Mouse (Mus musculus) kidney, adult 18-20 months (tissue): ENCODE data around the gene Hemgn.
A peak's percentile ranks its signal among the peaks of the same experiment; 100 is the strongest.

Experiments
- DNase-seq: peaks from one replicate; pipeline ENCODE4 v3.0.0; 2021

Gene Hemgn

DNA sequence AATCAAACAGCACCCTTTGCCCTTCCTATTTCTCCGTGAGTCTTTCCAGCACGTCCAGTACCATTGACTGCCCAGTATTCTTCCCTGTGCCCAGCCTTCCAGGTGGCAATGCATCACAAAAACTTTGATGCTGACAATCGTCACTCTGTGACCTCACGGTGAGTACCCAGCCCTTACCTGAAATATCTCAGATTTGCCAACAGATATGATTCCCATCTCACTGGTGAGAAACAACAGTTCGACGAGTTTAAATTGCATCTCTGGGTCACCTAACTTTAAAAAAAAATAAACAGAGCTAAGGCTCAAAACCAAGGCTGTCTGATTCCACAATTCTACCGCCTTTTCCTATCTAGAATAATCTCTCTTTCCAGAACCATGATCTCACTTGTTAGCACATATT is at the start of gene Hemgn:
TSS of gene Hemgn (minus strand) at position 101 of the 400 bp plus-strand sequence.
- no peak for DNase-seq

DNA sequence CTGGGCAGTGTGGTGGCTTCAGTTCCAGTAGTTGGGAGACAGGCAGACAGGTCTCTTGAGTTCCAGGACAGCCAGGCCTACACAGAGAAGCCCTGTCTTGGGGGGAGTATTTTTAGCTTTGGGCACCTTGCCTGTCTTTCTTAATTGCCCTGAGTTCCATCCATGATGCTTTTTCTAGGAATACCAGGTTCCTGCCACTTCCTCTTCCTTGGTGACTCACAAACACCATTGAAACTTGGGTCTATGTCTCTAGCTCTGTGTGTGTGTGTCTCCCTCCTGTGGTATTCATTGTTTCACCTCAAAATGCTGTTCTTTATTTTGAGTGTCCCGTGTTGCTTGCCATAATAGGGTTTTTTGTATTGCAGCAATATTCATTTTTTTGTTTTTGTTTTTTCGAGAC is 45.1 kb upstream of the Hemgn start:
- no peak for DNase-seq

DNA sequence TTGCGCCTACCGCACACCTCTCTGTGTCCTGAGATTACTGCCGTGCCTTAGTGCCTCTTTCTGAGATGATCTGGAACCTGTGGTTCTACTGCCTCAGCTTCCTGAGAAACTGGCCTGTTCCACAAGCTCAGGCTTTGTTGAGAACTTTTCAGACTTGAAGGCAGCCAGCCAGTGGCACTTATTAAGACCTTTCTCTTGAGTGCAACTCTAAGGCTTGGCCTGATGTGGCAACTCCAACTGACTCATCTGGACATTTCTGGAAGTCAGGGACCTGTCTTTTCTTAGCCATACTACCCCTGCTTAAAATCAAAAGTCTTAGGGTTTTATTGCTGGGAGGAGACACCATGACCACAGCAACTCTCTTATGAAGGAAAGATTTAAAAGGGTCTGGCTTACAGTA is 43.9 kb upstream of the Hemgn start:
- DNase-seq, result no peak

DNA sequence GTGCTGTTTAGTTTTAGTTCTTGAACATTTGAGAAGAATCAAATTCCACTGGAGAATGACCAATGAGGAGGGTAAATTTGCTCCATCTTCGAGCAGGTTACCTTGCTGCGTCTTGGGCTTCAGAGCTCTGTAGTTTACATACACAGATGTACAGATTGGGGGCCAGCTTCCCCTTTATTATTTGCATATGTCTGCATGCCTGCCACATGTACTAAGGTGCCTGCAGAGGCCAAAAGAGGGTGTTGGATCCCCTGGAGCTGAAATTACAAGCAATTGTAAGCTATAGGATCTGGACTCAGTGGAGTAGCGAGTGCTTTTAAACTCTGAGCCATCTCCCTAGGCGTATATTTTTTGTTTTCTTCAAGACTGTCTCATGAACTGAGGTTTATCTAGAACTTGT is 43.5 kb upstream of the Hemgn start:
- no peak for DNase-seq

DNA sequence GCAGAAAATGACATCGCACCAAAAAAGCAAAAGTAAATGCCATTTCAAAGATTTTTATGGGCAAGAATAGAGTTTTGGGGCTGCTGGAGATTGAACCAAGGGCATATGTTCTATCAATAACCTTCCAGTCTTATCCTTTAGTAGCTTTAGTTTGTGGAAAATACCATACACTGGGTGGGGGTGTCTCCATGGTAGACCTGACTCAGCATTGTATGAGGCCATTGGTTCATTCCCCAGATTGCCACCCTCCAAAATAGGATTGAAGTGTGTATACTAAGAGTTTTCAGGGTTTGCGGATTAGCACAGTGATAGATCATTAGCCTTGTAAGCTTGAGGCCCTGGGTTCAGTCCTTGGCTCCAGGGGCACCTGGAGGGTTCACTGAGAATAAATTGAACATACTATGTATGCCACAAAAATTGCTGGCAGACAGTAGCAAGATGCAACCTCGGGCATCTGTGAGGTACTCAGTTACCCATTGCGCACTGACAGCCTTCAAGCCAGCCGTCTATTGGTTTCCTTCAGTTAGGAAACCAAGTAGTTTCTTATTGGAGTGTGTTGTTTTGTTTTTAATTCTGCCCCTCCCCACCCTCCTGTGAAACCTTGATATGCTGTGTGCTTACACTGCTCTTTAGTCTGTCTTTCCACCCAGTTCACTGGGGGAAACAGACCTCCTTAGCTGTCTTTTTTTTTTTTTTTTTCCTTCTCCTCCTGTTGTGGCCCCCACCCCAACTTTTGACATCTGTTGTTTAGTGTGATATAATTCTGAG is 41.0 kb upstream of the Hemgn start:
- DNase-seq, result no peak

DNA sequence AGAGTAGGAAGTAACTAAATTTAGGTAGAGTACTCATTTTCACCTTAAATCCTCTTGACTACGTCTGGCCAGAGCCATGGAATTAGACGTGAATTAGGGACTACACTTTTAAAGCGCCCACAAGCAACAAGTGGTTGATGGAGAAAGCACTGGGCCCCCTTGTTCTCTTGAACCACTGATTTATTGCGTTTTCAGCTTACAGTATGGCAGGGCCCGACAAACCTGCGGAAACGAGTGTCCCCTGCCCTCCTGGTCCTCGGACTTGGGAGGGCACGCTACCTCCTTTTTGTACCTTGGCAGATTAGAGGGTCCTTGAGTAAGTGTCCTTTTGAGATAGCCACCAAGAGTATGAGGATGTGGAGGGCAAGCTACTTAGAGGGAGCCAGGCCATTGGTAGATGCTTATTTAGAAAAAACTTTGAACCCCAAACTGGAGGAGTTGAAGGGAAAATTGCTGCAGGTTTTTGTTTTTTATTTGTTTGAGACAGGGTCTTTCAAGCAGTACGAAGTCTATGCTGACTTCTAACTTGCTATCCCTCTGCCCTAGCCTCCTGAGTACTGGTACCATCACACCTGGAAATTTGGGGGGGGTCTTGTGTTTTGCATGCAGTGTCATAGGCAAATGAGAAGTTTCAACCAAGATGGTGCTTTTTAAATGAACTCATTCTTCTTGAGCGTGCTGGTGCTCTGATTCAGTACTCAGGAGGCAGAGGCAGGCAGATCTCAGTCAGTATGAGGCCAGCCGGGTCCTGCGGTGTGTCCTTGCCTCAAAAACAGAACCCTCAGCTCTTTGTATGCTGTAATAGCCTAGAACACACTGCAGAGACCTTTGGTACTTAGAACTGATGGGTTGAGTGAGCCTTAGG is 39.8 kb upstream of the Hemgn start:
- no peak for DNase-seq

DNA sequence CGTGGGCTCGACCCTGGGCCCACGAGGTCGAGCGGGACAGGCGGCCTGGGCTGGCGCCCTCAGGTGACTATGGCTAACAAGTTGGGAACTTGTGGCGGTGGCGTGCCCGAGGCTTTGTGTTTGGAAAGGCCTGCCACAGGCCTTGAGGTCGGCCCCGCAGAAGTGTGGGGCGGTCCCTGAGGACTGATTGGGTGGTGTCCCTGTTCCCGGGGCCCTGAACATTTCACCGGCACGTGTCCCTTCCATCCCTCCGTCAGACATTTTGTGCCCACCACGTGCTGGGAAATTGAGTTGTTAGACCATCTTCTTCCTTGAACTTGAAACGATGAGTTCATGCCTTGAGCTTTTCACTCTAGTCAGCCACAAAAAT is 39.2 kb upstream of the Hemgn start:
- peak; percentile 63 for DNase-seq

DNA sequence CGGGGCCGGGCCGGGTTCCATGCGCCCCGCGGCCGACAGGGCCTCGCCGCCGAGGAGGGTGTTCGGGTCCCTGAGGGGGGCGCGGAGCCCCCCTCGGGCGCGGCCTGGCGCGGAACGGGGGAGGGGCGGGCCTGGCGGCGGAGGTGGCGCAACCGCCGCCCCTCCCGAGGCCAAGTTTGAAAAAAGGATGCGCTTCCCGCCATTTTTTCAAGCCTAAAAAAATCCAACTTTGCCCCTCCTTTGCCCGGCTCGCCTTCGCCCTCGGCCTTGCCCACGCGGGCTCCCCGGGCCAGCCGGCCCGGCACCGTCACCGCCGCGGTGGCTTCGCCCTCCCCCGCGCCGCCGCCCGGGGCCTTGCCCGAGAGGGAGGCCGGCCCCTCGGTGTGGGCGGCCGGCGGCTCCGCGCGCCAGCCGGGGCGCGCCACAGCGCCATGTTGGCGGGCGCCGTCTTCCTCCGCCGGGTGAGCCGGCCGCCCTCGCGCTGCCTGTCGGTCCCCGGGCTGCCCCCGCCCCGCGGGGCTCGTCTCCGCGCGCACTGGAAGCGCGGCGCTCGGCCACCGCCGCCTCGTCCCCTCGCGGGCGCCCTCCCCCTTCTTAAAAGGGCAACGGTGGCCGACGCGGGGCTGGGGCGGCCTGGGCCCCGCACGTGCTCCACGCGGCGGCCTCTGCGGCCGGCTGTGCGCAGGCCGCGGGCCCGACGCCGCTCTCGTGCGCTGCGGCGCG is 38.6 kb upstream of the Hemgn start:
- peak; percentile 81 for DNase-seq

DNA sequence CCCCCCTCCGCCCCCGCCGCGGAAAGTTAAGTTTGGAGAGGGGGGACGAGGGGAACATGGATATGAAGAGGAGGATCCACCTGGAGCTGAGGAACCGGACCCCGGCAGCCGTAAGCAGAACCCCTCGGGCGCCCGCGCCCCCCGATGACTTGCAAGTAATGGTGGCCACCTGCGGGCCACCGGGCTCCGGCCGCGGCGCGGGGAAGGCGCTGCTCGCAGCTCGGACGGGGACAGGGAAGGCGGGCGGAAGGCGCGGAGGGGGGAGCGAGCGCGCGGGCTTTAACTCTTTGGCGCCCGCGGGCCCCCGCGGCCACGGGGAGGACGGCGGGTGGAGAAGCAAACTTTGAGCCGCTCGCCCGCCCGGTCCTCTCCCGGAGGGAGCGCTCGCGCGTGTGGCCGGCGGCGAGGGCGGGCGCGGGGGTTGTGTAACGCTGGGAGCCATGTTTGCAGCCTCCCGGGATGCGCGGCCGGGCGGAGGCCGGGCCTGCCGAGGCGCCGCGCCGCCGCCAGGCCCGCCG is 38.0 kb upstream of the Hemgn start:
- DNase-seq, result peak; percentile 88

DNA sequence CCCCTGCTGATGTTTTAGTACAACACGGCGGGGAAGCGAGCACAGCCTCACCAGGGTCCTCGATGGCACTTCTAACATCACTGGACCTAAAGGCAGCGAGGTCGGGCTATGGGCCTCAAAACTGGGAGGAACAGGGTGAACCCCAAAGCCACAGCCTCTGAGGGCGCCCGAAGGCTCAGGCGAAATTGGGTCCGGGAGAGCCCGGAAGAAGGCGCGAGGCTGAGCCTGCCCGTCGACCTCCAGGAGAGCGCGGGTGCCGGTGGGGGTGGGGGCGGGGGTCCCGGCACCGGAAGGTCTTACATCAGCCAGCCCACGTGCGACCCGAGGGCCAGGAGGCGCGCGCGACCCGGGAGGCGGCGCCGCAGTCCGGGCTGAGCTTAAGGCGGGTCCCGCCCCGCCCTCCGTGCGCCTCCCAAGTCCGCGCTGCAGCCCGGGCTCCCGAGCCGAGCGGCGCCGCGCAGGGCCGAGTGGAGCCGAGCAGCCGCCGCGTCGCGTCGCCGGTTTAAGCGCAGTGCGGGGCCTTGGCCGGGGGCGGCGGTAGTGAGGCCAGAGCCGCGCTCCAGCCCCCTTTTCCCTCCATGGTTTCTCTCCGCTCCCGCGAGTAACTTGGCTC is 37.3 kb upstream of the Hemgn start, which contains the start of gene Anp32b:
TSS of gene Anp32b (plus strand) at position 384 of the 613 bp plus-strand sequence.
- peak; percentile 93 for DNase-seq

DNA sequence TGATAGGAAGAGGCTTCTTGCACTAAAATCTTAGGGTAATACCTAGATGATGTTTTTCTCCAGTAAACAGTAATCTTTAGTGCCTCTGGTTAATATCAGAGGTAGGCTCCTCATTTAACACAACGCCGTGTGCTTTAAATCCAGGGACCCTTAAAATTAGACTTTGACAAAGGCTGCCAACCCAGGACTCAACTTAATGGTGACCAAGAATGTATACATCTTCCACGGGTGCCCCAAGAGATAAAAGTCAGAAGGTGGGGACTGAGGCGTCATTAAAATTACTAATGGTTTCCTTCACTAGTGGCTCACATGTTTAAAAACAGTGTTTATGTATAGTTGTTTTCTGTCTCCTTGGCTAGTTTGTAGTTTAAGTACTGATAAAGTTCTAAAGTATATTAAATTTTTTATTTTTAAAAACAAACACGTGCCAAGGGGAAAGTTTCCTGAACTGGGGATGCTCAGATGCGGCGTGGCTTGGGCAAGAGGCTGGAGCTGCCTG is 36.8 kb upstream of the Hemgn start:
- no peak for DNase-seq

DNA sequence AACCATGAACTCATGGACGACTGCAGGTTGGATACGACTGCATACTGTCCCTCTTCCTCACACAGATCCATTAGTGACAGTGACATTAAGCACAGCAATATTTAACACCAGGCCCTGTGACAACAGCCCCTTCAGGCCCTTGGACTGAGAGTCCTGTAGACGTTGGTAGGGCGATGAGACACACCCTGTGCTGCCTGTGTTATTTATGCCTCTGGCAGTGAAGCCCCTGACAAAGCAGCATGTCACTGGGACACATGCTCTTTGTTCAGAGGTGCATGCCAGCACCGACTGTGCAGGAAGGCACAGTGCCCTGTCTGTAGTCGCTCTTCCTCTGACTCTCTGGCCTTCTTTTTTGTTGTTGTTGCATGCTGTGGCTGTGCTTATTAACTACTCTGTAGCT is 35.6 kb upstream of the Hemgn start:
- DNase-seq, result no peak

DNA sequence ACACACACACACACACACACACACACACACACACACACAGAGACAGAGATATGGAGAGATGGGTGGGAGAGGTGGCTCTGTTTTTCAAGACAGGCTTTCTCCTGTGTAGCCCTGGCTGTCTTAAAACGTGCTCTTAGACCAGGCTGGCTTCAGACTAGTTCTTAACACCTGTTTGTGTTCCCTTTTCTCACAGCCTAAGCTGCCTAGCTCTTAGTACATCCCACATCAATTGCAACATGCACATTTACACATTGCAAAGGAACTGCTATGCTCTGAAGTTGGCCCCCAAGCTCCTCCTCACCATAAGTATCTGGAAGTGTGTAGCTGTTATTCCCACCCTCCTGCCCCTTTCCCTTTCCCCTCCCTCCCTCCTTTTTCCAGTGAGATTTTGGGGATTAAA is 34.2 kb upstream of the Hemgn start:
- no peak for DNase-seq

DNA sequence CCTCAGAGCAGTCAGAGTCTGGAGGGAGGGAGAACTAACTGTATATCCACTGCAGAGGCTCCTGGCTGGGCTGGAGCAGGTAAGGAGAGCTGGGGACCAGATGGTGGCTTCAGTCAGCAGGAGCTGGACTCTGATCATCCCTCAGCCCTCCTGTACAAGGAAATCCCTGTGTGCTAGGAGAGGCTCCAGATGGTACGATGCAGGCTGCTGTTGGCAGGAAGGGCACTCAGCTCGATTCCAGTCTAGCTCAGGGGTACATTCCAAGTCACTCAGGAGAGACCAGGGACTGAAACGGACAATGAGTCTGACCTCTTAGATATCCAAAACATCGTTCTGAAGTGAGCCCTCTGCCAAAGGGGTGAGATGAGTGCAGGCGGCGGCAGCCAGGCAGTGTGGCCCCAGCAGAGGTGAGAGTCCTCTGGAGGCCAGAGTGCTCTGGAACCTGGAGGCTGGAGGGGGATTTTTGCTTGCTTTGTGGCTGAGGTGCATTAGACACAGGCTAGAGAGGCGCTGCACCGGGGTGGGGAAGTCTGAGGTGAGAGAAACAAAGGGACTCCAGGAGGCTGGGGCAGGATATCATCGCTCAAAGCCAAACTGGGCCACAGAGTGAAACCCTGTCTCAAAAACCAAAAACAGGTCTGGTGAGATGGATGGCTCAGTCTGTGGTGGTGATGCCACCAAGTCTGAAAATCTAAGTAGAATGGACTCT is 32.1 kb upstream of the Hemgn start:
- DNase-seq, result no peak

DNA sequence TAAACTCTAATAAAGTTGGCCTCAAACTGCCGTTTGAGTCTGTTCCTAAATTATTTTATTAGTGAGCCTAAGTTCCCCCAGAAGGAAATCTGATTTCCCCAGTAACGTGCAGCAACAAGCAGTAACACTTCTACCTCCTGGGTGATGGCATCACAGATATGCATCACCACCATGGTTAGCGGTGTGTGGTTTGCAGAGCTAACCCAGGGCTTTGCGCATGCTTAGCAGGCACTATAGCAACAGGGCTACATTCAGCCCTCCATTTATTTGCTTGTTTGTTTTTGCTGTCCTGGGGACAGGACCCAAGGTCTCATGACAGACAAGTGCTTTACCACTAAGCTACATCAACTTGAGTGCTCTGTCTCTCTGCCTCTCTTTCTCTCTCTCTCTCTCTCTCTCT is 29.2 kb upstream of the Hemgn start:
- DNase-seq, result no peak

DNA sequence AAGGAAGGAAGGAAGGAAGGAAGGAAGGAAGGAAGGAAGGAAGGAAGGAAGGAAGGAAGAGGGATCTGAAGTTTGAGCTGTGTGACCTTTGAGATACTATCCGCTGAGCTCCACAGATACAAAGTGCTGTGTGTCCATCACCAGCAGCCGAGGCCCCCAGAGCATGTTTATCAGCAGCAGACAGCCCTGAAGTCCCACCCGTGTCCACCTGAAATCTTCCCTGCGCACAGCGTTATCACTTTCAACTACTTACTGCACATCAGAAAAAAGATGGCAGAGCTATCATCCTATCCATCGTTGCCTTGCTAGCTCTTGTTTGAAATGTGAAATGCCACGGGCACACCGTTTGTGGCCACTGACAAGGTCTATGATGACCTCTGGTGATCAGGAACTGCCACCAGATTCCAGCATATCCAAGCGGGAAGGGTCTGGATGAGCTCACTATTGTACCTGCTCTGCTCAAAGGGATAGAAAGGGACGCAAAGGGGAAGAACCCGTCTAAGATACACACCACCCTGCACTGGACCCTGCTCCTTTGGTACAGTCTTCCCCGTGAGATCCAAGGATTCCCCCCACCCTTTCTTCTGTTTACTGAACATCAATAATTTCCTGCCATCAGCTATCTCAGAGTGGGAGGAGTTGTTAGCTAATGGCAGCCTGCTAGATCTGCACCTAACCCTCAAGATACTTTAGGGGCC is 19.2 kb upstream of the Hemgn start:
- DNase-seq, result no peak

DNA sequence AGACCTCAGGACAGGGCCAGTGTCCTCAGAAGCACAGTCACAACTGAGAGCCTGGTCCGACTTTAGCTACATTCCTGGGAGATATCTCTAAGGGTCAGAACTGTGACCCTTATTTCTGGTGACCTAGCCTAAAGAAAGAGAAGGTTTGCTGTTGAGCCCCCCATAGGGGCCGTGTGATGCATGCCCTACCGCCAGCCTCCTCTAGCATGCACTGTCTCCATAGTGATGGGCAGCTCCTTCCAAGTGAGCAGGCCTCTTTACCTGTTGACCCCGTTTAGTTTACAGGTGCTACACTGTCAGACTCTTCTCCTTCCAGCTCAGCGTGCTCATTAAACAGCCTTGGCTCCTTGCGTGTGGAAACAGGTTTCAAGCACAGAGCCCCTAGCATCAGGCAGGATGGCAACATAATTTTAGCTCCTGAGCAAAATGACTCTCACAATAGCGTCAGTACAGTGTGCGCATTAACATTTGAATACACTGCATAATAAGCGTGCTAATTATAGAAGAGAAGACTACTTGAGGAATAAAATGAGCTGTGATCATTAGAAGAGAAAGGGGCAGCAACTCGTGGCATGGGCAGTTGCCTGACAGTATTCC is 15.7 kb upstream of the Hemgn start:
- DNase-seq, result no peak

DNA sequence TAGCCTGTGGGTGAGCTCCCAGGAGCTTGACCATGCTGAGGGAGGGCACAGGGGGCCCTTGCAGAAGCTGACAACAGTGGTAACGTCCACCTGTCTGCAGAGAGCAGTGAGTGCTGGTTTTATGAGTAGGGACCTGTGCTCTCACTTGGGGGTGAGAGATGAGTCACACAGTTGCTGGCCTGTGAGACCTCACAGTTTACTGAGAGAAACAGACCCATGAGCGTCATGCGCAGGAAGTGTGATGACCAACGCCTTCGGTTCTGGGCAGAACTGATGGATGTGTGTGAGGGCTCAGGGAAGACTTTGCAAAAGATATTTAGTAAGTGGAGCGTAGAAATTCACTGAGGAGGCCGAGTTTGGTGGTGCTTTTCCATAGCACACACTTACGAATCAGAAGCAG is 9.3 kb upstream of the Hemgn start:
- no peak for DNase-seq

DNA sequence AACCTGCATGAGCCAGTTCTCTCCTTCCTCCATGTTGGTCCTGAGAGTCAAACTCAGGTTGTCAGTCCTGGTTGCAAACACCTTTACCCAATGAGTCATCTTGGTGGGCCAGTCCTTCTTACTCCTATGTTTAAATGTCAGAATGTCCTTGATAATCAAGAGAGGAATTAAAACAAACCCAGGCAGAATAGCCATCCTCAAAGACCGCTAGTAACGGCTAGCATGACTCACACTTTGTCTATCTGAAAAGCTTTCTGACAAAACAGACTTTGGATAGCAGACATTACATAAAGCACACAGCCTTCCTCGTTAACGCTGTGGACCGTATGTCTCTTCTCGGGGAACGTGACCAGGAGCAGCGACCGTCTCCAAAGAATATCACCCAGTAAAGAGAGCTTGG is 5.5 kb upstream of the Hemgn start:
- DNase-seq, result no peak

DNA sequence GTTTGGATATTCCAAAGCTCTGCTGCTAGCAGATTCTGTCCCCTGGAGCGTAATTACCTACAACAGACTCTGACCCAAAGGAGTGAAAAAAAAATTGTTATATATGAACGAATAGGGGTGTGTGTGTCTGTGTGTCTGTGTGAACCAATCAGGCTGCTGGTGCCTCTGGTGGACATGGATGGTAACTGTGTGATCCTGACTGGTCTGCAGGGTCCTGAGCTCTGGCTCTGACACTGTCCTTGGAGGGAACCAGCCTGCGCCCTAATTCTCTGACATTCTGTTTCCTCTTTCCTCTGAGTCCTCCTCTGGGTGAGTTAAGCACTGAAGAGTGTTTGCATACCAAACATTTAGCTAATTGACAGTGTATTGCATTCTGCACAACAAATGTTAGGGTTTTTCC is 4.2 kb upstream of the Hemgn start:
- peak; percentile 23 for DNase-seq

DNA sequence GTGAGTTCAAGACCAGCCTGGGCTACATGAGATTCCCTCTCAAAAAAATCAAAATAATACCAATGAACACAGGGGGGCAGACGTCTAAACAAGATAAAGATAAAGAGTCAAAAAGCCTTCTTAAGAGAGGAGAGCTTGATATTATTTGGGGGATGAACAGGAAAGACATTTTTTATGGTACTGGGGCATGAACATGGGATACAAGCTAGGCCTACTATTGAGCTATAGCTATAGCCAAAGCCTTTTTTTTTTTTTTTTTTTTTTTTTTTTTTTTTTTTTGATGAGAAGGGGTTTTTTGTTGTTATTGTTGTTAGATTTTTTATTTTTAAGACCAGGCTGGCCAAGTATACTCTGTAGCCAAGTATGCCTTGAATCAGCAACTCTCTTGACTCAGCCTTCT is 1.2 kb downstream of the Hemgn start:
- DNase-seq, result no peak
